Mouse (Mus musculus): ENCODE results near the gene Klk1b1.

DNA sequence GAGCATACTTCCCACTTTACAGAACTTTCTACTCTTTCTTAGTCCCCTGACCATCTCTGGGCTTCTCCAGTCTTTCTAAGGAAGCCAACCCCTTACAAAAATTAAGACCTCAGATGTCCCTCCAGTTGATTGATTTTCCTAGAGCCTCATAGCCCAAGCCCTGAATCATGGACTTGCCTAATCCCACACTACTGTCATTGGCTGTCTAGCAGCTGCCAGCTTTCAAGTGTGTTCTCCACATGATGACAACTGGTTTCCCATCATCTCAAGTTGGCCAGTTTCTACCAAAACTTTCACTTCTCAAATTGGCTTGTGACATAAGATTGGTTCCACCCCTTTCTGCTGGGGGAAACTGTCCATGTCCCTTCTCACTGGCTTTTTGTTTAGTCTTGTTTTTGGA, 38.3 kb downstream of the Klk1b1 start:
- TF ChIP-seq POLR2A (IDR thresholded peaks at IDR 0.05; ENCODE audit: low read depth, low read length) (no peak), BHLHE40 (IDR thresholded peaks at IDR 0.05; ENCODE audit: low read depth, low read length) (no peak), KAT2A (IDR thresholded peaks at IDR 0.05; ENCODE audit: insufficient replicate concordance, low read length) (no peak), CHD2 (IDR thresholded peaks at IDR 0.05; ENCODE audit: low read length) (no peak), USF2 (conservative IDR thresholded peaks at IDR 0.05; ENCODE audit: low read depth, low read length) (no peak), ELF1 (IDR thresholded peaks at IDR 0.05; ENCODE audit: low read depth, low read length) (no peak), CTCF (conservative IDR thresholded peaks at IDR 0.05 in 1 of 2, IDR thresholded peaks at IDR 0.05 in 1 of 2; ENCODE audit: low read depth in 2 of 2, low read length in 2 of 2) (no peak), E2F4 (IDR thresholded peaks at IDR 0.05; ENCODE audit: insufficient replicate concordance, low read depth, low read length) (no peak), HCFC1 (IDR thresholded peaks at IDR 0.05; ENCODE audit: low read depth, low read length) (no peak), RCOR1 (conservative IDR thresholded peaks at IDR 0.05; ENCODE audit: low read depth, low read length) (no peak), USF1 (IDR thresholded peaks at IDR 0.05; ENCODE audit: low read depth, low read length) (no peak), CHD1 (IDR thresholded peaks at IDR 0.05; ENCODE audit: low read depth, low read length) (no peak)

All from CH12.LX (cell line).